Comparison of ENCODE assay signal across 33 mouse cellular contexts in genomic region chr4:140825942-140826341, GRCm38 (mm10). TPM values are rescaled to one million over a fixed set of nuclear protein-coding genes. Genes with fewer than 3 reads are reported as not detected.
DNase-seq lines count a peak whose midpoint lies in the region; ATAC-seq and TF ChIP-seq lines count a peak whose summit lies in the region.
"Had no signal": no experiment of that assay in that cellular context is flagged by ENCODE, and none has a peak within 500 bp of the region (broad histone marks: within the 10 kb centered on the region; RNA-seq: fewer than 3 reads in every experiment).

No protein-coding gene starts in this region.

- H3K4me1 ChIP-seq in testis, adult 2 months (ENCODE audit: control insufficient read depth, insufficient read depth, low read length) = peaks cover 6% of the 10 kb centered on the region
- H3K4me1 ChIP-seq in CH12.LX (ENCODE audit: control insufficient read depth in 1 of 2, insufficient read depth in 2 of 2) = peaks cover 4 to 8% of the 10 kb centered on the region in 2 experiments
- H3K4me1 ChIP-seq: forebrain, embryonic 13.5 days; heart, embryonic 15.5 days; hindbrain, embryonic 13.5 days; liver, embryonic 15.5 days; midbrain, embryonic 12.5 days; neural tube, embryonic 15.5 days had no signal

- no peaks in the 10 kb centered on the region for H3K9me3 ChIP-seq in CH12.LX (replicated peaks; ENCODE audit: low read length)
- H3K9me3 ChIP-seq: forebrain, embryonic 13.5 days; hindbrain, embryonic 13.5 days; liver, embryonic 15.5 days; megakaryocyte, embryonic 14.5 days had no signal

- no peak for TF ChIP-seq CTCF in testis, adult 2 months (IDR thresholded peaks at IDR 0.05; ENCODE audit: control insufficient read depth, insufficient read depth, insufficient replicate concordance, low read depth, low read length)
- no peak for TF ChIP-seq CTCF in CH12.LX (conservative IDR thresholded peaks at IDR 0.05 in 1 of 2, IDR thresholded peaks at IDR 0.05 in 1 of 2; ENCODE audit: low read depth in 2 of 2, low read length in 2 of 2)

- H3K27ac ChIP-seq in testis, adult 2 months (ENCODE audit: control insufficient read depth, insufficient read depth, low read depth, low read length) = no peak overlapping the region
- no peak overlapping the region for H3K27ac ChIP-seq in CH12.LX (ENCODE audit: insufficient read depth, low read depth)
- H3K27ac ChIP-seq: forebrain, embryonic 13.5 days; heart, embryonic 15.5 days; hindbrain, embryonic 13.5 days; liver, embryonic 15.5 days; midbrain, embryonic 12.5 days; neural tube, embryonic 15.5 days; stomach, postnatal 0 days had no signal

- H3K36me3 ChIP-seq in testis, adult 2 months (ENCODE audit: control insufficient read depth, insufficient read depth, low read length) = no peaks in the 10 kb centered on the region
- no peaks in the 10 kb centered on the region for H3K36me3 ChIP-seq in CH12.LX (replicated peaks in 1 of 2; ENCODE audit: control insufficient read depth in 1 of 2, insufficient read depth in 1 of 2, low read length in 1 of 2)
- H3K36me3 ChIP-seq: heart, embryonic 15.5 days; hindbrain, embryonic 13.5 days; liver, embryonic 15.5 days; midbrain, embryonic 12.5 days; neural tube, embryonic 15.5 days had no signal

- dilution Hi-C loops in CH12.LX (cut with MboI; ENCODE audit: extremely low pct_ligation_motif_present, extremely low pct_unique_long_range_greater_than_20kb, low sequenced_read_pairs) = no loop called here

- ATAC-seq in megakaryocyte, adult 5-6 weeks (ENCODE audit: poor library complexity, severe bottlenecking) = 0 out of 2 replicates have a peak, but pooled peaks have one; percentile 30
- ATAC-seq: forebrain, embryonic 13.5 days; inflammation-experienced regulatory T-cells, adult 6 months had no signal

- in situ Hi-C loops in CH12.LX (cut with MboI; ENCODE audit: low pct_ligation_motif_present, low pct_unique_long_range_greater_than_20kb, low sequenced_read_pairs) = loop anchor here (10.0 kb wide), 1 partner anchor 79 kb away; the partner anchor contains the start of gene Padi2

- no peaks in the 10 kb centered on the region for H3K79me2 ChIP-seq in CH12.LX (replicated peaks; ENCODE audit: control insufficient read depth, extremely low read depth, insufficient read depth, poor library complexity, severe bottlenecking)

- no peak for TF ChIP-seq RAD21 in CH12.LX (IDR thresholded peaks at IDR 0.05; ENCODE audit: low read depth, low read length)

- H3K27me3 ChIP-seq in testis, adult 2 months (ENCODE audit: control insufficient read depth, insufficient read depth, low read length) = no peaks in the 10 kb centered on the region
- H3K27me3 ChIP-seq in CH12.LX (replicated peaks) = peaks cover 84% of the 10 kb centered on the region
- H3K27me3 ChIP-seq: forebrain, embryonic 13.5 days; midbrain, embryonic 12.5 days had no signal

- no peak for DNase-seq in testis, postnatal 14 days (ENCODE audit: low spot score)
- DNase-seq in CH12.LX (ENCODE audit: extremely low read depth) = peak; percentile 37
- no peak for DNase-seq in right cerebral cortex, postnatal 25 days
- no peak for DNase-seq in urinary bladder, postnatal 36 days (ENCODE audit: low spot score in 2 of 2)
- no peak for DNase-seq in adrenal gland, postnatal 14 days
- DNase-seq: adrenal gland, postnatal 36 days; cerebellum, adult 18-20 months; cerebellum, postnatal 10 days; gastrocnemius, postnatal 10 days; heart, postnatal 36 days; kidney, adult 11 months; kidney, postnatal 14 days; layer of hippocampus, adult 9-11 months; lung, embryonic 14.5 days; spleen, adult 18-20 months; thymus, postnatal 25 days had no signal

- TF ChIP-seq POLR2A in testis, adult 2 months (IDR thresholded peaks at IDR 0.05; ENCODE audit: control insufficient read depth, low read depth, low read length) = no peak
- TF ChIP-seq POLR2A in CH12.LX (IDR thresholded peaks at IDR 0.05; ENCODE audit: low read depth, low read length) = no peak

- H3K9ac ChIP-seq in CH12.LX (ENCODE audit: insufficient read depth, low read depth) = no peak overlapping the region
- H3K9ac ChIP-seq: forebrain, embryonic 13.5 days; heart, embryonic 15.5 days; hindbrain, embryonic 13.5 days; liver, embryonic 15.5 days; lung, embryonic 14.5 days; midbrain, embryonic 12.5 days; neural tube, embryonic 15.5 days had no signal

- H3K4me2 ChIP-seq in CH12.LX (ENCODE audit: insufficient read depth, low read depth, poor library complexity, severe bottlenecking) = no peak overlapping the region
- H3K4me2 ChIP-seq: forebrain, embryonic 13.5 days; heart, embryonic 15.5 days; hindbrain, embryonic 13.5 days; liver, embryonic 15.5 days; lung, embryonic 14.5 days; midbrain, embryonic 12.5 days; neural tube, embryonic 15.5 days had no signal

- TF ChIP-seq EP300 in CH12.LX (IDR thresholded peaks at IDR 0.05; ENCODE audit: low read length) = no peak

- peak overlapping the region; percentile 10 for H3K4me3 ChIP-seq in testis, adult 2 months (ENCODE audit: control insufficient read depth, low read depth, low read length)
- no peak overlapping the region for H3K4me3 ChIP-seq in CH12.LX (replicated peaks in 1 of 3; ENCODE audit: low read depth in 2 of 3, low read length in 2 of 3, poor library complexity in 1 of 3)
- H3K4me3 ChIP-seq: forebrain, embryonic 13.5 days; heart, embryonic 15.5 days; hindbrain, embryonic 13.5 days; liver, embryonic 15.5 days; megakaryocyte, embryonic 14.5 days; midbrain, embryonic 12.5 days; myocyte; neural tube, embryonic 15.5 days had no signal

TF ChIP-seq in CH12.LX, 34 proteins besides CTCF, POLR2A, EP300 and RAD21:
- TF ChIP-seq ELF1 (IDR thresholded peaks at IDR 0.05; ENCODE audit: low read depth, low read length) = peak; percentile 76
- TF ChIP-seq HCFC1 (IDR thresholded peaks at IDR 0.05; ENCODE audit: low read depth, low read length) = no peak

RNA-seq across cellular contexts. Expression of gene Padi3, which starts 15.5 kb away (rescaled TPM):
- 1.7 TPM in 2 replicates for polyA plus RNA-seq in testis, adult 2 months (2012; rRNA removed)
- 0.17 TPM in 2 replicates for total RNA-seq in CH12.LX (2012; rRNA removed)
- total RNA-seq in CH12.LX (2014; rRNA removed) = 0.09 and 0.11 TPM in 2 replicates
- 0.07 and 0.10 TPM in 2 replicates for polyA plus RNA-seq in CH12.LX (2012; ENCODE audit: insufficient read length, low read depth)
- 0.27 and 0.51 TPM in 2 replicates for total RNA-seq in megakaryocyte, adult 5-6 weeks (2015)
- 0.26 TPM in 1 of 2 replicates, not detected in the other for total RNA-seq in megakaryocyte, adult 5-6 weeks (2017)
- not detected in 2 replicates for total RNA-seq in adrenal gland, postnatal 14 days (2021)
- total RNA-seq: adrenal gland, adult 18-20 months; adrenal gland, postnatal 36 days; left cerebral cortex, postnatal 10 days; liver, adult 2 months; midbrain, postnatal 0 days had no signal
- polyA plus RNA-seq: embryonic facial prominence, embryonic 11.5 days; forebrain, embryonic 13.5 days; hindbrain, embryonic 13.5 days; inflammation-experienced regulatory T-cells, adult 6 months; liver, adult 2 months; midbrain, postnatal 0 days; neural tube, embryonic 15.5 days had no signal

RNA-seq across cellular contexts. Expression of gene Padi1, which starts 19.6 kb away (rescaled TPM):
- 0.47 and 0.58 TPM in 2 replicates for polyA plus RNA-seq in testis, adult 2 months (2012; rRNA removed)
- total RNA-seq in CH12.LX (2012; rRNA removed) = 0.04 TPM in 1 of 2 replicates, not detected in the other
- total RNA-seq in CH12.LX (2014; rRNA removed) = not detected in 2 replicates
- polyA plus RNA-seq in CH12.LX (2012; ENCODE audit: insufficient read length, low read depth) = not detected in 2 replicates
- not detected in 2 replicates for total RNA-seq in megakaryocyte, adult 5-6 weeks (2015)
- not detected in 2 replicates for total RNA-seq in megakaryocyte, adult 5-6 weeks (2017)
- total RNA-seq in adrenal gland, postnatal 14 days (2021) = not detected in 2 replicates
- total RNA-seq: adrenal gland, adult 18-20 months; adrenal gland, postnatal 36 days; heart, postnatal 36 days; liver, adult 2 months had no signal
- polyA plus RNA-seq: forebrain, embryonic 13.5 days; hindbrain, embryonic 13.5 days; liver, adult 2 months; midbrain, postnatal 0 days had no signal

RNA-seq across cellular contexts. Expression of gene Padi4, which starts 51.9 kb away (rescaled TPM):
- 0.61 and 0.87 TPM in 2 replicates for polyA plus RNA-seq in testis, adult 2 months (2012; rRNA removed)
- total RNA-seq in CH12.LX (2012; rRNA removed) (not detected in 2 replicates), CH12.LX (2014; rRNA removed) (not detected in 2 replicates)
- polyA plus RNA-seq in CH12.LX (2012; ENCODE audit: insufficient read length, low read depth) = not detected in 2 replicates
- total RNA-seq in megakaryocyte, adult 5-6 weeks (2015) = 54.2 and 58.1 TPM in 2 replicates
- total RNA-seq in megakaryocyte, adult 5-6 weeks (2017) = 60.7 and 63.3 TPM in 2 replicates
- 0.75 and 0.85 TPM in 2 replicates for total RNA-seq in adrenal gland, postnatal 14 days (2021)
- total RNA-seq: left cerebral cortex, postnatal 10 days; midbrain, postnatal 0 days had no signal

Comparison
In these comparisons a context has a peak if more than half of its experiments do, and no peak if none do; other contexts are left out.
1. RNA of gene Padi4, which starts 51.9 kb away (total RNA-seq): 54.2 to 63.3 TPM in megakaryocyte, adult 5-6 weeks; 0.75 to 0.85 TPM in adrenal gland, postnatal 14 days and not detected in CH12.LX; every median in the first group is over 10 times any median in the second.